Mouse (Mus musculus) embryonic fibroblast, embryonic 13.5 days (primary cell): Measurements from ENCODE around the gene Pus1.

ENCODE experiments used
- CTCF ChIP-seq: IDR thresholded peaks from 2 replicates; pipeline ENCODE4 v1.5.1; 2011; ENCODE audit warnings: mild to moderate bottlenecking, control low read depth, low read length, moderate library complexity, borderline replicate concordance; ENCODE audit not compliant: insufficient read depth
- POLR2A ChIP-seq: IDR thresholded peaks from 2 replicates; pipeline ENCODE4 v1.6.1; 2011; ENCODE audit warnings: low read depth, mild to moderate bottlenecking, control low read depth, low read length, moderate library complexity

- TF ChIP-seq POLR2A (no peak), CTCF (no peak)
Measured at GRCm38 (mm10) chr5:110808821-110809666, 28.6 kb upstream of the Pus1 start.
